Mouse (Mus musculus) neural tube, embryonic 13.5 days (tissue): ENCODE measurements around the gene Cct5. TPM values are rescaled to one million over a fixed set of nuclear protein-coding genes. Genes with fewer than 3 reads are reported as not detected.
A peak's percentile ranks its signal among the peaks of the same experiment; 100 is the strongest.
"Not testable (repeated sequence)": the region's sequence is repeated elsewhere in the genome, so short reads cannot be mapped to it uniquely, and the experiment has no call there.

Source experiments
- ATAC-seq: fragments of 200-750 bp; cut with Nextera tagmentation; 2 replicates; pipeline ENCODE4 v1.8.0; 2017; ENCODE audit warnings: low read depth, mild to moderate bottlenecking, moderate TSS enrichment, moderate library complexity
- H3K27ac ChIP-seq: fragments of 300-500 bp; sonication (generic); replicated peaks from 2 replicates; pipeline ENCODE4 v1.5.1; 2015; ENCODE audit warnings: moderate library complexity, mild to moderate bottlenecking, inconsistent platforms
- H3K27me3 ChIP-seq: fragments of 300-500 bp; sonication (generic); 2 replicates; pipeline ENCODE4 v1.6.1; 2015; ENCODE audit warnings: mild to moderate bottlenecking, inconsistent platforms
- H3K36me3 ChIP-seq: fragments of 300-500 bp; sonication (generic); 2 replicates; pipeline ENCODE4 v1.6.1; 2015; ENCODE audit warnings: mild to moderate bottlenecking, inconsistent platforms
- H3K4me1 ChIP-seq: fragments of 300-500 bp; sonication (generic); replicated peaks from 2 replicates; pipeline ENCODE4 v1.6.1; 2015; ENCODE audit warnings: inconsistent platforms
- H3K4me2 ChIP-seq: fragments of 300-500 bp; sonication (generic); 2 replicates; pipeline ENCODE4 v1.6.1; 2015; ENCODE audit warnings: inconsistent platforms, mild to moderate bottlenecking, moderate library complexity
- H3K4me3 ChIP-seq: fragments of 300-500 bp; sonication (generic); 2 replicates; pipeline ENCODE4 v1.5.1; 2015; ENCODE audit warnings: mild to moderate bottlenecking, inconsistent platforms
- H3K9ac ChIP-seq: fragments of 300-500 bp; sonication (generic); 2 replicates; pipeline ENCODE4 v1.6.1; 2015; ENCODE audit warnings: moderate library complexity, mild to moderate bottlenecking, inconsistent platforms
- H3K9me3 ChIP-seq: fragments of 300-500 bp; sonication (generic); 2 replicates; pipeline ENCODE4 v1.6.1; 2016; ENCODE audit warnings: inconsistent platforms
- WGBS: fragments of 180-500 bp; shearing (Covaris S2); methylation state at CpG from one replicate; pipeline ENCODE4 v1.1.7; 2015; 5-methylcytosine and 5-hydroxymethylcytosine counted together
- polyA plus RNA-seq: library from polyadenylated mRNA; unstranded; fragments of >200 nt; fragmentation: Nextera tagmentation; extraction: Ambion mirVana; gene quantifications from 2 replicates; pipeline ENCODE4 v1.2.1, GENCODE M21; 2015

Cct5 gene
- polyA plus RNA-seq, 1 experiment from 2014 or later = 545 TPM

GRCm38 (mm10) chr15:31595651-31596050 lies 6.0 kb downstream of the Cct5 start:
- Histone ChIP-seq H3K9ac (no peak overlapping the region), H3K4me1 (peaks cover 19% of the 10 kb centered on the region), H3K9me3 (no peaks in the 10 kb centered on the region), H3K36me3 (peaks cover 72% of the 10 kb centered on the region), H3K4me3 (no peak overlapping the region), H3K27ac (no peak overlapping the region), H3K4me2 (no peak overlapping the region), H3K27me3 (no peaks in the 10 kb centered on the region)
- no peak for ATAC-seq
- 94% methylated on average over 7 of the region's 7 CpGs for WGBS

GRCm38 (mm10) chr15:31594260-31594659 lies 7.3 kb downstream of the Cct5 start:
- Histone ChIP-seq H3K4me1 (peaks cover 5% of the 10 kb centered on the region), H3K4me3 (no peak overlapping the region), H3K27me3 (no peaks in the 10 kb centered on the region), H3K36me3 (peaks cover 86% of the 10 kb centered on the region), H3K9ac (no peak overlapping the region), H3K27ac (no peak overlapping the region), H3K4me2 (no peak overlapping the region), H3K9me3 (no peaks in the 10 kb centered on the region)
- WGBS = 89% methylated on average over 14 of the region's 14 CpGs
- no peak for ATAC-seq

- no peak for ATAC-seq
Observed at GRCm38 (mm10) chr15:31592531-31592930, 9.1 kb downstream of the Cct5 start.

GRCm38 (mm10) chr15:31590176-31590575 lies 11.4 kb downstream of the Cct5 start:
- no peak overlapping the region for H3K9ac ChIP-seq
- H3K4me3 ChIP-seq = no peak overlapping the region
- no peak for ATAC-seq
- peaks cover 67% of the 10 kb centered on the region for H3K36me3 ChIP-seq
- H3K27me3 ChIP-seq = no peaks in the 10 kb centered on the region
- no peaks in the 10 kb centered on the region for H3K9me3 ChIP-seq
- no peak overlapping the region for H3K27ac ChIP-seq
- WGBS = 97% methylated on average over 5 of the region's 5 CpGs
- no peaks in the 10 kb centered on the region; the same call in 1 of the 2 replicates for H3K4me1 ChIP-seq
- no peak overlapping the region for H3K4me2 ChIP-seq

More at GRCm38 (mm10) chr15:31592531-31592930, 9.1 kb downstream of the Cct5 start:
- Histone ChIP-seq H3K36me3 (peaks cover 90% of the 10 kb centered on the region), H3K4me3 (no peak overlapping the region), H3K4me2 (no peak overlapping the region), H3K9ac (no peak overlapping the region), H3K27ac (no peak overlapping the region), H3K27me3 (no peaks in the 10 kb centered on the region), H3K9me3 (no peaks in the 10 kb centered on the region), H3K4me1 (no peaks in the 10 kb centered on the region)
- 91% methylated on average over 8 of the region's 8 CpGs for WGBS

- ATAC-seq = no peak
- Histone ChIP-seq H3K4me1 (no peaks in the 10 kb centered on the region; the same call in 1 of the 2 replicates), H3K27me3 (no peaks in the 10 kb centered on the region), H3K9ac (no peak overlapping the region), H3K36me3 (peaks cover 56% of the 10 kb centered on the region), H3K27ac (no peak overlapping the region), H3K4me2 (no peak overlapping the region), H3K9me3 (no peaks in the 10 kb centered on the region), H3K4me3 (no peak overlapping the region)
- 75% methylated on average over 8 of the region's 8 CpGs for WGBS
Observed at GRCm38 (mm10) chr15:31588989-31589640, 12.5 kb downstream of the Cct5 start.

GRCm38 (mm10) chr15:31587789-31588188 lies 13.8 kb downstream of the Cct5 start:
- Histone ChIP-seq H3K4me3 (no peak overlapping the region), H3K4me1 (no peaks in the 10 kb centered on the region; the same call in 1 of the 2 replicates), H3K9ac (no peak overlapping the region), H3K27ac (no peak overlapping the region), H3K4me2 (no peak overlapping the region), H3K27me3 (no peaks in the 10 kb centered on the region), H3K36me3 (peaks cover 43% of the 10 kb centered on the region), H3K9me3 (no peaks in the 10 kb centered on the region)
- ATAC-seq = no peak
- 82% methylated on average over 2 of the region's 2 CpGs for WGBS

- Histone ChIP-seq H3K4me3 (no peak overlapping the region), H3K36me3 (peaks cover 30% of the 10 kb centered on the region), H3K4me1 (no peaks in the 10 kb centered on the region; the same call in 1 of the 2 replicates), H3K27ac (no peak overlapping the region), H3K4me2 (no peak overlapping the region), H3K9ac (no peak overlapping the region), H3K9me3 (no peaks in the 10 kb centered on the region), H3K27me3 (no peaks in the 10 kb centered on the region)
- WGBS = 7% methylated on average over 4 of the region's 4 CpGs
- ATAC-seq = peak; percentile 57; the same call in 1 of the 2 replicates
Observed at GRCm38 (mm10) chr15:31586519-31586918, 15.1 kb downstream of the Cct5 start.

GRCm38 (mm10) chr15:31586088-31586487 lies 15.5 kb downstream of the Cct5 start:
- ATAC-seq = no peak
- H3K4me2 ChIP-seq = no peak overlapping the region
- H3K4me1 ChIP-seq = no peaks in the 10 kb centered on the region; the same call in 1 of the 2 replicates
- H3K36me3 ChIP-seq = peaks cover 26% of the 10 kb centered on the region
- H3K27me3 ChIP-seq = no peaks in the 10 kb centered on the region
- WGBS = 82% methylated on average over 5 of the region's 5 CpGs
- H3K9ac ChIP-seq = no peak overlapping the region
- H3K27ac ChIP-seq = no peak overlapping the region
- H3K4me3 ChIP-seq = no peak overlapping the region
- H3K9me3 ChIP-seq = no peaks in the 10 kb centered on the region

- H3K4me1 ChIP-seq = no peaks in the 10 kb centered on the region; the same call in 1 of the 2 replicates
- no peaks in the 10 kb centered on the region for H3K27me3 ChIP-seq
- H3K4me3 ChIP-seq = no peak overlapping the region
- peaks cover 18% of the 10 kb centered on the region for H3K36me3 ChIP-seq
- no peak overlapping the region for H3K9ac ChIP-seq
- H3K9me3 ChIP-seq = no peaks in the 10 kb centered on the region
- no peak for ATAC-seq
- H3K27ac ChIP-seq = no peak overlapping the region
- no peak overlapping the region for H3K4me2 ChIP-seq
- 90% methylated on average over 7 of the region's 7 CpGs for WGBS
Observed at GRCm38 (mm10) chr15:31585238-31585637, 16.4 kb downstream of the Cct5 start.

GRCm38 (mm10) chr15:31583304-31584085 lies 18.1 kb downstream of the Cct5 start:
- WGBS = 91% methylated on average over 13 of the region's 13 CpGs
- H3K36me3 ChIP-seq = 0 out of 2 replicates have a peak, but pooled peaks cover 2% of the 10 kb centered on the region
- no peak overlapping the region for H3K9ac ChIP-seq
- H3K27ac ChIP-seq = no peak overlapping the region
- H3K4me2 ChIP-seq = no peak overlapping the region
- no peak overlapping the region for H3K4me3 ChIP-seq
- H3K4me1 ChIP-seq = no peaks in the 10 kb centered on the region; the same call in 1 of the 2 replicates
- ATAC-seq = no peak
- H3K27me3 ChIP-seq = no peaks in the 10 kb centered on the region
- H3K9me3 ChIP-seq = no peaks in the 10 kb centered on the region

- not testable (repeated sequence) for H3K36me3 ChIP-seq, H3K27ac ChIP-seq, ATAC-seq, H3K4me3 ChIP-seq, H3K9ac ChIP-seq, H3K4me2 ChIP-seq, H3K27me3 ChIP-seq, H3K9me3 ChIP-seq, H3K4me1 ChIP-seq
- 88% methylated on average over 2 of the region's 2 CpGs for WGBS
Observed at GRCm38 (mm10) chr15:31581086-31581485, 20.5 kb downstream of the Cct5 start.

GRCm38 (mm10) chr15:31576076-31576475 lies 25.5 kb downstream of the Cct5 start:
- no peak for ATAC-seq
- Histone ChIP-seq H3K4me1 (no peaks in the 10 kb centered on the region), H3K36me3 (no peaks in the 10 kb centered on the region), H3K27me3 (no peaks in the 10 kb centered on the region), H3K4me3 (no peak overlapping the region), H3K9me3 (no peaks in the 10 kb centered on the region), H3K4me2 (no peak overlapping the region), H3K27ac (no peak overlapping the region), H3K9ac (no peak overlapping the region)
- 72% methylated on average over 5 of the region's 5 CpGs for WGBS
